Mouse (Mus musculus) megakaryocyte progenitor cell, adult 5-6 weeks (primary cell): ENCODE results near the gene Tnnc2. TPM values are rescaled to one million over a fixed set of nuclear protein-coding genes. Genes with fewer than 3 reads are reported as not detected.

Experiments used
- ATAC-seq: replicated peaks from 2 replicates; pipeline ENCODE4 v1.8.0; 2016; ENCODE audit warnings: mild to moderate bottlenecking, moderate TSS enrichment, inconsistent platforms; ENCODE audit not compliant: poor library complexity
- total RNA-seq, 2 experiments: library from RNA; stranded (forward) in 1 of 2; stranded (reverse) in 1 of 2; fragments of 157-497, 149-512 nt in 1 of 2; fragments of 200-1000 nt in 1 of 2; gene quantifications; 2 replicates each; pipeline versions ENCODE4 v1.2.3 to v1.2.4; 2015 to 2017

Tnnc2 gene
- not detected in 2 replicates for total RNA-seq (2015)
- not detected in 2 replicates for total RNA-seq (2017)

DNA sequence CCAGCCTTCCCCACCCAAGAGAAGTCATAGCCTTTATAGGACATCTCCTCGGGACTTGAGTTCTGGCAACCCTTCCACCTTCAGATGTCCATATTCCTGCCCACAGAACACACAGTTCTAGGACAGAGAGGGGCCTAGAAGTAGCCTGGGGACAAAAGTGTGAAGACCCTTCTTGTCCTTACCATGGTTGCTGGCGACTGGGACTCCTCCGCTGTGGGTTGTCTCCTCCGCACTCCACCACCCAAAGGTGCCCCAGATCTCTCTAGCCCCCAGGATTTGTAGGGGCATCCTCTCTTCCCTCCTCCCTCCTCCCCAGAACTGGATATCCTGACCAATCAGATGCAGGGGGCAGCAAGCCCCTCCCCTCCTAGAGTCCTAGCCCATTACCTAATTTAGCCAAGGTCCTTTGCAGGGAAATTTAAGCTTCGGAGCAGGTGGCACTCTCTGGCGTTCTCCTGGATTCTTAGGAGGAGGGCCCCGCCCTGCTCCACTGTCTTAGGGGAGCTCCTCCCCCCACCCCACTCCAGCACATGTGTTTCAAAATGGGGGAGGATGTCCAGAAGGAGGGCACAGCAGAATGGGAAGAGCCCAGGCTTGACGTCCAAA is at the start of gene Tnnc2:
TSS of gene Tnnc2 (minus strand) at position 487 of the 606 bp plus-strand sequence.
- ATAC-seq: no peak

- ATAC-seq: no peak
Measured at GRCm38 (mm10) chr2:164829090-164829489, 49.3 kb upstream of the Tnnc2 start.

GRCm38 (mm10) chr2:164828437-164828836 is 48.7 kb upstream of the Tnnc2 start, which contains the start of gene Spata25:
Spata25 (minus strand) TSS chr2:164828537.
- ATAC-seq: no peak

- no peak for ATAC-seq
Measured at GRCm38 (mm10) chr2:164827146-164827850, 47.5 kb upstream of the Tnnc2 start.

DNA sequence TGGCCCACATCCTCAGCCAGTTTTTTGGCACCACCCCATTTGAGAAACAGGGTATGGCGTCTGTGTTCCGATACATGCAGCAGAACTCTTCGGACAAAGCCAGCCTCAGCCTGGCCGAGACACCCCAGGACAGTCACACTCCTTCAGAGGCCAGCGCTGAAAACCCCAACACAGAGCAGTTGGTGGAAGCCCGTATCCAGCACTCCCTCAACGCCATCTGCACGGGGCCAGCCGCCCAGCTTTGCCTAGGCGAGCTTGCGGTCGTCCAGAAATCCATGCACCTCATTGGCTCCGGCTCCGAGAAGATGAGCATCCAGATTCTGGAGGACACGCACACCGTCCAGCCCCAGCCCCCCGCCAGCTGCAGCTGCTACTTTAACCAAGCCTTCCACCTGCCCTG is 45.8 kb upstream of the Tnnc2 start:
- no peak for ATAC-seq

DNA sequence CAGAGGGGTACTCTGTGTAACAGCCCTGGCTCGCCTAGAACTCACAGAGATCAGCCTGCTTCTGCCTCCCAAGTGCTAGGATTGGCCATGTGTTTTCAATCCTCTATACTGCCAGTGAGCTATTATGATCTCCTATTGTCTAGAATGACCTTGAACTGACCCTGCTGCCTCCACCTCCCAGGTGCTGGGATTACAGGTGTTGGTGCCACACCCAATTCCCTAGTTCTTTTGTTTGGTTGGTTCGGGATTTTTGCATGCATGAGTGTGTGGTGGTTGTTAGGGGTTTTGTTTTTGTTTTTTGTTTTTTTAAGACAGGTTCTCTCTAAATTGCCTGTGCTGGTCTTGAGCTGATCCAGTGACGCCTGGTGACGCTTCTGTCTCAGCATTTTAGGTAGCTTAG is 44.2 kb upstream of the Tnnc2 start:
- ATAC-seq: no peak

DNA sequence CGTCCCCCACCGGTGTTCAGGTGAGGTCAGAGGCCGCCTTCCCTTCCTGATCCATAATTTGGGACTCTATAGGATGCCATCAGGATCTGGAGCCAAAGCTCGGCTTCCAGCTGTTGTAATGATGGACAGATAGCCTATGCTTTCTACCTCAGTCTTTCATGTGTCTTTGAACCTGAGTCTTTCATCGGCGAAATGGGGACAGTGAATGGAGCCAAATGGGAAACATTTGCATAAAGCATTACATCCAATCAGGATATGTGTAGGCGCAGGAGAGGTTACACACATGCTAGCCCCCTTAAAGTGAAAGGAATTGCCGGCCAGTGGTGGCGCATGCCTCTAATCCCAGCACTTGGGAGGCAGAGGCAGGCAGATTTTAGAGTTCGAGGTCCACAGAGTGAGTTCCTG is 43.4 kb upstream of the Tnnc2 start:
- ATAC-seq: peak; percentile 63

DNA sequence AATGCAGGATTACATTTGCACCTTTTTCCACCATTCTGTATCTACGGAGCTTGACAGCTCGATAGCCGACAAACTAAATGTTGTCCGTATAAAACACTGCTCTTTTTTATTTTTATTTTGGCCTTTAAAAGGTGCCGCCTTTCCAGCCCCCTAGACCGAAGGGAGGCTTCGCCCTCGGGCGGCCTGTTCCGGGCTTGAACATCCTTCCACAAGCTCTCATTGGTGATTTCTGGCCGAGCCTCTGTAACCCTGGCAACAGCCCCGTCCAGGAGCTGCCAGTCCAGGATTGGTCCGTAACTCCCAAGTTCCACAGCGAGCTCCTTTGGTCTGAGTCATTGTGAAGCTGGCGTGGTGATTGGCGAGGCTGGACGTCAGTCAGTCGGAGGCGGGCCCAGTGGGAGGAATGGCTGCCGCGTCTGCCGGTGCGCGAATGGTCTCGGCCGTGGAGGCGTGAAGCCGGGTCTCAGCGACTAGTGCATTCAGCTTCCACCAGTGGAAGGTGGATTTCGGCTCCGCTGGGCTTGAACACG is 42.9 kb upstream of the Tnnc2 start, which contains the start of gene Zswim1:
TSS of gene Zswim1 (plus strand) at position 51 of the 530 bp plus-strand sequence.
- ATAC-seq: peak; percentile 98

DNA sequence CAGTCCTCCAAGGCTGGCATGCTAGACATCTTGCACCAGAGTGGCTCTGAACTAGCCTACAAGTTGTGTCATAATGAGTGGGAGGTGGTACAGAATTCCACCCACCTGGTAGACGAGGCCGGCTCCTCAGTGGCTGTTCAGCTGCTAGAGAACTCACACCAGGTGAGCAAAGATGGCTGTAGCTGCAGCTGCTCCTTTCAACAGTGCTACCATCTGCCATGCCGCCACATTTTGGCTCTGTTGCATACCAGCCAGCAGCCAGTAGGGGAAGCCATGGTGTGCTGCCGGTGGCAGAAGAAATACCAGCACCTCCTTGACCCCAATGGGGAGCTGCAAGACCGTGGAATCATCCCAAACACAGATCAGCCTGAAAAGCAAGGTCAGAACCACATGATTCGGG is 41.3 kb upstream of the Tnnc2 start:
- no peak for ATAC-seq

DNA sequence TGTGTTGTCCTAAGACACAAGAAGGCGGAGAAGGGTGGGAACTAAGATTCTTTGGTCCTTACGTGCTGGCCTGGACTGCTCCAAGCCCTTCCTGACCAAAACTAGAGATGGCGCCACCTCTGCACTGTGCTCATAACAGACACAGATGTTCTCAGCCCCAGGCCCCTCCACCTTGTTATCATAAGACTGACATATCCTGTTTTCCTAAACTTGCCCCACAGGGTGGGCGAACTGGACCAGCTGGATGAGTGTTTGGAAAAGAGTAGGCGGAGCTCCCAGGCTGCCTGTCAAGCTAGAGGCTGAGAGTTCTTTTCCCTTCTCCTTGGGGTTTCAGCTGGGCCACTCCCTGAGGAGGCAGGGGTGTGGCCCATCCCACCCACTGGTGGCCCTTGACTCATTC is 37.9 kb upstream of the Tnnc2 start:
- no peak for ATAC-seq

GRCm38 (mm10) chr2:164817206-164817605 is 37.4 kb upstream of the Tnnc2 start:
- ATAC-seq: no peak

DNA sequence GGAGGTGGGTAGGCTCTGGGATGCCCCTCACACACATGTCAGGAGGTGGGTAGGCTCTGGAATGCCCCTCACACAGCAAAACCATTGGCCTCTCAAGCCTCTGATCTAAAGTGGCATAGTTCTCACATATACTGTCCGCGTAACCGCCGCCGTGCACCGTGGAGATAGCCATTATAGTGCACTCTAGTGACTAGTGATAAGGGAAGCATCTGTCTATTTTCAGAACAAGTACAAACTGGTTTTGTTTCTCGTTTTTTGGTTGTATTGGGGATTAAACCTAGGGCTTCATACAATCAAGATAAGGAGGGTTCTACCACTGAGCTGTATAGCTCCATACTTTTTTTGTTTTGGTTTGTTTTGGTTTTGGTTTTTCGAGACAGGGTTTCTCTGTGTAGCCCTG is 36.1 kb upstream of the Tnnc2 start:
- peak; percentile 82 for ATAC-seq

DNA sequence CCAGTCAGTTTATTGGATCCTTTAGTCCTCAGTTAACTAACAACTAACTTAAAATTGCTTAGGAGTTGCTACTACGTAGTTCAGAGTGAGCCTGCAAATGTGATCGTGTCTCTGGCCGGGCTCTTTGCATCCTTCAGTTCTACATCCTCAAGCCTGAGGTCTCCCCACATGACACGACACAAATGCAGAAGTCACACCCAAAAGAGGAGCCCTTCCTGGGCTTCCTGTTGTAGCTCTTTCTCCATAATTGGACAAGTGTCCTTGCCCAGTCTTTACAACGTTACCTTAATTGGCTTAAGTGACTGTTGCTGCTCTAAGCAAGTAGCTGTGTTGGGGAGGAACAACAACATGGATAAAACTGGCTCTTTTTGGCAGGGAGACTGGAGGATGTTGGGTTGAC is 35.6 kb upstream of the Tnnc2 start:
- ATAC-seq: peak; percentile 77

GRCm38 (mm10) chr2:164813557-164813956 is 33.8 kb upstream of the Tnnc2 start:
- no peak for ATAC-seq

DNA sequence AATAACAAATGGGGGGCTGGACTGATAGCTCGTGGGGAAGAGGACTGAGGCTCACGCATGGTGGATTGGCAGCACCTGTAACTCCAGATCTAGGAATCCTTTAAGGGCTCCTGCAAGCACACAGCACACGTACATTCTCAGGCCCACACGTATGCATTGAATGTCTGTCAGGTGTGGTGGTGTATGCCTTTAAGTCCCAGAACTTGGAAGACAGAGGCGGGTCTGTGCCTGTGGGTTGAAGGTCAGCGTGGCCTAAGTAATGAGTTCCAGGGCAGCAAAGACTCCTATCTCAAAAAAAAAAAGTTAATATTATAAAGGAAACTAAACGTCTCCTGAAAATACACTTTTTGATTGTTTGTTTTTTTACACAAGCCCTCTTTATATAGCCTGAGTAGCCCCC is 26.8 kb upstream of the Tnnc2 start:
- no peak for ATAC-seq

GRCm38 (mm10) chr2:164805332-164805718 is 25.6 kb upstream of the Tnnc2 start:
- peak; percentile 50 for ATAC-seq

DNA sequence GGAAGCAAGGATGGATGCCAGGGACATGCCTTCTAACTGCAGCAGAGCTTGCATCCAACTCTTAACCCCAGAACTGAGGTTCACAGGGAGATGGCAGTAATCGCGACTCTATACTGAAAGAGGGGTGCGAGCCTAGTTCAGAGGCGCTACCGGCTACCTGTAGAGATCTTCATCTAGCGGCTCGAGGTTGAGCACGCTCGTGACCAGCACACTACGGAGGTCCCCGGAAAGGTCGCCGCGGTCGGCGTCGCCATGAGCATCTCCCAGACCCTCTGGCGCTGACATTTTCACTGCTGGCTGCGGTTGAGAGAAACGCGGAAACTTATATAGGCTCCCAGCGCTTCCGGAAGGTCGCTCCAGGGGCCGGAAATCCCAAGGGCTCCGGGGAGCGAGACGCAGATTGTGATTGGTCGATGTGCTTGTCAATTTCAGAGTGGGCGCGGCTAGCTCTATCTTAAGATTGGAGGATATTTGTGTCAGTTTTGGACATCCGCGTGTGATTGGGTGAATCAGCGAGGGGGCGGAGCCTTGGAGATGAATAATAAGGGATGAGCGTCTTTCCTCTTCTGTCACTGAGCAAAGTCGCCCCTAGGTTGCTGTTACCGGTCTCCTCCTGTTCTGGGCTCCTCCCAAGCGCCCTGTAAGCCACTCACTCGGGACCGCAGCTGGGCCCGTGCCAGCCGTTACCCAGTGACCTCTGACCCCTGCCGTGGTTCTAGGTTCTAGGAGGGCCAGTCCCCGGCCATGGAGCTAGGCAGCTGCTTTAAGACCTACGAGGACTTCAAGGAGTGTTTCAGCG is 25.0 kb upstream of the Tnnc2 start, which contains the start of the genes Acot8 and Zswim3:
TSS of gene Acot8 (minus strand) at position 350 of the 799 bp plus-strand sequence.
TSS of gene Zswim3 (plus strand) at position 566 of the 799 bp plus-strand sequence.
- ATAC-seq: peak; percentile 93

GRCm38 (mm10) chr2:164803921-164804313 is 24.1 kb upstream of the Tnnc2 start:
- ATAC-seq: no peak

DNA sequence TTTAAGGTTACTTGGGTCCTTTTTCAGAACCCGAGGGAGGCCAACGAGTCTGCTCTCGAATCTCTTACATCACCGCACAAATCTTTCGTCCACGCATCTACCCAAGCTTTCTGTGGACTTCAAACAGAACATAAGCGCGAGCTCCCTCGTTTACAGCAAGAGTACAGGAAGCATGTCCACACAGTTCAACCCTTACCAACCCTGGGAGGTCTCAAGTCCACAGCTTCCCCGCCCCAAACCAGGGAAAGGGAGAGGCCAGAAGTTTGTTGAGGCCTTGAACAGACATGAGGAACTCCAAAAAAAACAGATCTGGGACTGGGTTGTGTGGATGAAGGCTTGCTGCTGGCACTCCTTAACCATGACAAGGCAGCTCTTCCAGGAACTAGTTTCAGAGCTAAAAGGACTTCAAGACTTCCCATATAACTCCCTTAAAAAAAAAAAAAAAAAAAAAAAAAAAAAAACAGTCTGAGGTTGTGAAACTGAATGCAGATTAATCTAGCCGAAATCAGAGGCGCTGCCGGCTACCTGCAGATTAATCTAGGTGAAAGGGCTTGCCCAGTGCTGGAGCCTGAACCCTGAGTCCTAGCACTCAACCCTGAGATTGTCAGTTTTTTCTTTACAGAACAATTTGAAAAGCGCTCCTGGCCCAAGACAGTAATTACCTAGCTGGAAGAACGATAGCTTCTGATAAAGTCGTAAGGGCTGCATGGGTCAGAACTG is 23.6 kb upstream of the Tnnc2 start:
- ATAC-seq: no peak

- ATAC-seq: no peak
Measured at GRCm38 (mm10) chr2:164800252-164801004, 20.7 kb upstream of the Tnnc2 start.
